Mouse (Mus musculus) cortical plate, adult 2 months (tissue): ENCODE measurements around the gene Inafm1.

Experiments
- CTCF ChIP-seq: fragments of 200-500 bp; IDR thresholded peaks from 2 replicates; pipeline ENCODE4 v1.5.1; 2011; ENCODE audit warnings: mild to moderate bottlenecking, control low read depth, low read length; ENCODE audit not compliant: insufficient read depth; ENCODE audit errors: extremely low read depth
- POLR2A ChIP-seq: fragments of 200-500 bp; IDR thresholded peaks from 2 replicates; pipeline ENCODE4 v1.6.1; 2011; ENCODE audit warnings: mild to moderate bottlenecking, low read length, control low read depth; ENCODE audit not compliant: insufficient read depth; ENCODE audit errors: extremely low read depth

DNA sequence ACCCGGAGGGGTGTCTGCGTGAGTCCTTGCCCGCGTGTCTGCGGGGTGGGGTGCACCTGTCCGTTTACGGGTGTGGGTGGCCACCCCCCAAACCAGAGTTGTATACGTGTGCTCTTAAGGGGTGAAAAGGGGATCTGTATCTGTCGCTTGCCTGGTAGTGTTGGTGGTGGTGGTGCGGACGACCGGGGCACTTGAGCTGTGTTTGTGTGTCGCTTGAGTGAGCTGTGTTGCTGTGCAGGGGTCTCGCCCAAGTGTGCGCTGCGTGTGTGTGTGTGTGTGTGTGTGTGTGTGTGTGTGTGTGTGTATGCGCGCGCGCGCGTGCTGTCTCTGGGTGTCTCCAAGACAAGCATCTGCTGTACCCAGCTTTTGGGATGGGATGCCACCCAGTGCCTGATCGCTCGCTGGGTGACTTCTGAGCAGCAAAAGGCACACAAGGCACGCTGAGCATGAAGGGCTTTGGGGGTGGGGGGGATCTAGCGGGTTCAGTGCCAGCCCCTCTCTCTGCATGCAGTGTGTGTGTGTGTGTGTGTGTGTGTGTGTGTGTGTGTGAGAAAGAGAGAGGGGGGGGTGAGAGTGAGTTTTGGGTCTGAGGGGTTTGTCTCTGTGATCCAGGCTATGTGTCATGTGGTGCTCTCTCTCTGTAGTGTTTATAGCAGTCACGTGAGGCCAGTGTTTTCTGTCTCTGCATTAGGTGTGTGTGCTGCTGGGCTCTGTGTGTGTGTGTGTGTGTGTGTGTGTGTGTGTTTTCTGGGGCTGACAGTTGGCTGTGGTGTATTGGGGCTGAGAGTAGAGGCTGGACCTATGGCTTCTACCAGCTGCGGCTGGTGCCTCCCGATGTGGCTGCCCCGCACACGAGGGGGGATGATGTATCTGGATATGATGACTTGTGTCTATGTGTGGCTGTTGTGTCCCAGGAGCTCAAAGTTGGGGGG is 37.4 kb upstream of the Inafm1 start:
- TF ChIP-seq POLR2A (no peak), CTCF (no peak)
